Mouse (Mus musculus) small intestine, adult 2 months (tissue): Measurements from ENCODE around the gene Ermp1.

Source experiments
- CTCF ChIP-seq: fragments of 200-500 bp; IDR thresholded peaks from 2 replicates; pipeline ENCODE4 v1.5.1; 2012; ENCODE audit warnings: low read depth, mild to moderate bottlenecking, control low read depth, inconsistent platforms, low read length, moderate library complexity, mixed read lengths; ENCODE audit not compliant: insufficient replicate concordance, insufficient read length; ENCODE audit errors: extremely low read depth
- POLR2A ChIP-seq: fragments of 200-500 bp; IDR thresholded peaks from 2 replicates; pipeline ENCODE4 v1.6.1; 2012; ENCODE audit warnings: low read depth, mild to moderate bottlenecking, control low read depth, inconsistent platforms, low read length, moderate library complexity

GRCm38 (mm10) chr19:29657033-29657432, 8.8 kb upstream of the Ermp1 start:
- no peak for TF ChIP-seq POLR2A
- TF ChIP-seq CTCF = no peak
